Mouse (Mus musculus): ENCODE measurements around the gene Smtnl2.
"Not testable (repeated sequence)": the region's sequence is repeated elsewhere in the genome, so short reads cannot be mapped to it uniquely, and the experiment has no call there.

Gene Smtnl2

DNA sequence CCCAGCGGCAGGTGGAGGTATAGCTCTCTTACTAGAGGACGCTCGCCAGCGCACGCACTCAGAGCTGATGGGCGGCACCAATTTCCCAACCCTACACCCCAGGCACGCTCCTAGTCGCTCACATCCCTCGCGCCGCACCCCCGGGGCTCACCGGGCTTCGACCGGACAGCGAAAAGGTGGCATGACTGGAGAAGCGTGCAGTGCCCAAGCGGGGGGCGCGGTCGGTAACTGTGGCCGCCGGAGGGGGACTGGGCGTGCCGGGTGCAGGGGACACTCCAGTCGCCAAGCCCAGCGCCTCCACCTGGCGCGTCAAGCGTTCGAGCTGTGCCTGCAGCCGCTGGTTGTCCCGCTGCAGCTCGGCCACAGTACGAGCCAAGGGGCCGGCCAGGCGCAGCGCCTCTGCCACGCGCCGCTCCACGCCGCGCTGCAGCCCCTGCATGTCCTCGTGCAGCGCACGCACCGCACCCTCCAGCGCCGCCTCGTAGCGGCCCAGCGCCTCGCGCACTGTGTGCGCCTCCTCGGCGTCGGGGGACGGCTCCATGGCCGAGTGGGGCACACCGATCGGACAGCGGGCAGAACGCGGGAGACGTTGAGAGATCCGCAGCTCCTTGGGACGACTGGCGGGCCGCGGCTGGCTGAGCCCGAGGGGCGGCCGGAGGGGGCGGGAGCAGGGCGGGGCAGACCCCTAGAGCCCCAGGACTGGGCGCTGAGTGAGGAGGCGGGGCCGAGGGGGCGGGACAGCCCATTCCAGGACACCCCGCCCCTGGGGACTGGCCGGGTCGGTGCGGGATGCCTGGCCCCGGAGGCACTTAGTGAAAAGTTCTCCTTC, at the start of gene Smtnl2:
Gene Smtnl2 (minus strand): TSS at position 621 of the 829 bp plus-strand sequence.
- peak; percentile 35 for DNase-seq (ENCODE audit: low spot score)

DNA sequence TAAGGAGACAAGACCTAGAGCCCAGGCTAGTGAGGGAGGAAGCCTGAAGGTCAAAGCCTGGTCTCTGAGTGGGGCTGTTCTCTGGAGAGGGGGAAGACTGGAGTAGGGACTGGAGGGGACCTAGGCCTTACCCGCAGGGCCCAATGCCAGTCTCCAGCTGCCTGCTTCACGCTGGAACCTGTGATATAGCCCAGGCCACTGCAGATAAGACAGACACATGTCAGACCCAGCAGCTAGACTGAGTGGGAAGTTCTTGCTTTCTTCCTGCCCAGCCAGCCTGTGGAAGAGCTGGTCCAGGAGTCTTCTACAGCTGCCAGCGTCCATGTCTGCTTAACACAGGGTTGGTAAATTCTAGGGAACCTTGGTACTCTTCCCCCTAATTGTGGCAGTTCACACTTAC, 47.0 kb upstream of the Smtnl2 start:
- no peak for DNase-seq (ENCODE audit: low spot score)

DNA sequence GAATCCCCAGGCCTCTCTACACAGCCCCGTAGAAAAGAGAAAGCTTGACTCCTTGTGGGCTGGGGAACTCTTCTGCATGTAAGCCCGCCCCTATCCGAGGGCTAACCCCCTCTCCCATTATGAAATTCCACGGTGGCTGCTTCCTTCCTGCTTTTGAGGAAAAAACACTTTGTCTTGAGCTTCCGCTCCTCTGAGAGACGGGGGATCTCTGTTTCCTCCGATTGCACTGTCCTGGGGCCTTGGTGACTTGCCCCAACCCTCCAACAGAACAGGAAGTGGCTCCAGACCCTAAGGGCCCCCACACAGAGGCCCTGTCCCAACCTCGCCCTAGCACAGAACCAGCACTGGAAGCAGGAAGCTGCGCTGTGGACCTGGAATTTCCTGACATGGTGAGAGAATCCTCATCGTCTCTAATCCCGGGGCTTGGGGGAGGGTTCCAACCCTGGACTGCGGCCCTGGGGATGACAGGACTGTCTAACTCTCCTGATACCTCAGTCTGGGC, 46.5 kb upstream of the Smtnl2 start:
- DNase-seq (ENCODE audit: low spot score) = no peak

DNA sequence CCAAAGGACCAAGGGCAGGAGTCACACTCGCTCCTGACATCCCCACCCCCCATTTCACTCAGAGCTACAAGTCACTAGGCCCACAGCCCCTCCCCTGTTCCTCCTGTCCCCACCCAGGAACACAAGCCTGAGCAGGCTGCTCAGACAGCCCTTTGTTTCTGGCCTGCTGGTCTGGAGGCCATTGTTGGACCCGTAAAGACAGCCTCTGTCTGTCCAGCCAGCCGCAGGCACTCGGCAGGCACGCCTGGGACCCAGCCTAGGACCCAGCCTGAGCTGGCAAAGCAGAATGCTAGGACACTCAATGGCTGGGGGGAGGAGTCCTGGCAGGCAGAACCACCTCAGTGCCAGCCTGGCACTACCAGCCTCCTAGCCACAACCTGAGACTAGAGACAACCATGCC, 44.2 kb upstream of the Smtnl2 start:
- DNase-seq (ENCODE audit: low spot score) = peak; percentile 76

DNA sequence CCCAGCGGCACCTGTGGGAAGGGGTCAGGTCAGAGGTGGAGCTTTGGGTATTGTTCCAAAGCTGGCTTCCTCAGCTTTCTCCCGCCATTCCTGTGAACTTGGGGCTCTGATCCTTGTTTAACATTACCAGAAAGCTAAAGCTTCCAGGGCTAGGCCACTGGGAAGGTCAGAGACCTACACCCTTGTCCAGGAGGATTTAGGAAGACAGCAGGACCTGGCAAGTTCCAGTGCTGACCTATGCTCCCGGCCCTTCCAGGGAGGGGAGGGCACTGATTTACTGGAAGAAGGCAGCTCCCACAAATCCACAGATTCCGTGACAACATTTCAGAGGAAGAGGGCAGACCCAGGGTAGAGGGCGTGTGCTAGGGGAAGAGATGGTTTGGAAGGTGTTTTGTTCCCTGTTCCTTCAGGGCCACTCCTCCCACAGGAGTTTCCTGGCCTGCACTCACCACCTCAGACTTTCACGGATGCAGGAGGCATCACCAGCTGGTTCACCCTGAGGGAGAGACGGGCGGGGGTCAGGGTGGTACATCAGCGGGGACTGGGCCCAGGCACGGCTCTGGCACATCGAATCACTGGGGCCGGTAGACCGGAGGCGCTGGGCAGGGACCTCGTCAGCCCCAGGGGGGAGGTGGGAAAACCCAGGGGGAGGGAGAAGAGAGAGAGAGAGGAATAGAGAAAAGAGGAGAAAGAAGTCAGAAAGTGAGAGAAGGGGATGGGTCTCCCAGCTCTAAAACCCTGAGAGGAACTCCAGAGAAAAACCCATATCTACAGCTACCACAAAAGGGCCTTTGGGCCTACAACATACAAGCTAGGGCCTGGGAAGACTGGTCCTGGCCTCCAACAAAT, 41.8 kb upstream of the Smtnl2 start:
- DNase-seq (ENCODE audit: low spot score) = no peak

DNA sequence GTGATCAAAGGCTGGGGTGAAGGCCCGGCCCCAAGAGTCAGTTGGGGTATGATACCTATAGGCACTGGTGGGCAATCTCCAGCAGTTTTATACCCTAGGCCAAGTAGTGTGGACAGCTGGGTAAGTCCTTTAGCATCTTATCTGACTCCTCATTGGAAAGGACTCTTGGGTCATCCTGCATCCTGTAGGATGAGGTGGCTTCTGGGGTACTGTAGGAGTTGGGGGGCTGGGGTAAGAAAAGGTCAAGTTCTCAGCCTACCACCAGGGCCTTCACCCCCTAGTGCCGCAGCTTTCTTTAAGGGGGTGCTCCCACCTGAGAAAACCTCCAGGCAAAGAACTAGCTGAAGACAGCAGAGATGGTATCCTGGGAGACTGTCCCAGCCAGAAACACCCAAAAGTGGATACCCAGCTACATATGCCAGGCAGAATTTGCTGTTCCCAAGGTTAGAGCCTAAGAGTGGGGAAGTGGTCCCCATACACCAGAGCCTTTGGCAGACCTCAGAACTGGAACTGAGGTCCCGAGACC, 40.7 kb upstream of the Smtnl2 start:
- no peak for DNase-seq (ENCODE audit: low spot score)

DNA sequence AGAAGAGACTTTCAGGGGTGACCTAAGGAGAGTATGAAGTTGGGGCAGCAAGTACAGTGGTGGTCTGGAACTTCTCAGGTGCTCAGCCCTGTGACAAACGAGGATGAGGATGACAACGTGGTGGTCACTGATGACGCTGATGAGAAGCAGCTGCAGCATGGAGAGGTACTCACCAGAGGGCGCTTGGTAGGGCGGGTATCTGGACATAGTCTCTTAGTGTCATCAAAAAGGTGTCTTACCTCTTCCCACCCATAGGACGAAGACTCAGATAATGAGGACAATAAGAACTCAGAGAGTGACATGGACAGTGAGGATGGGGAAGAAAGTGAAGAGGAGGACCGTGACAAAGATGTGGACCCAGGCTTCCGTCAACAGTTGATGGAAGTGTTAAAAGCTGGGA, 36.0 kb upstream of the Smtnl2 start:
- DNase-seq (ENCODE audit: low spot score) = no peak

DNA sequence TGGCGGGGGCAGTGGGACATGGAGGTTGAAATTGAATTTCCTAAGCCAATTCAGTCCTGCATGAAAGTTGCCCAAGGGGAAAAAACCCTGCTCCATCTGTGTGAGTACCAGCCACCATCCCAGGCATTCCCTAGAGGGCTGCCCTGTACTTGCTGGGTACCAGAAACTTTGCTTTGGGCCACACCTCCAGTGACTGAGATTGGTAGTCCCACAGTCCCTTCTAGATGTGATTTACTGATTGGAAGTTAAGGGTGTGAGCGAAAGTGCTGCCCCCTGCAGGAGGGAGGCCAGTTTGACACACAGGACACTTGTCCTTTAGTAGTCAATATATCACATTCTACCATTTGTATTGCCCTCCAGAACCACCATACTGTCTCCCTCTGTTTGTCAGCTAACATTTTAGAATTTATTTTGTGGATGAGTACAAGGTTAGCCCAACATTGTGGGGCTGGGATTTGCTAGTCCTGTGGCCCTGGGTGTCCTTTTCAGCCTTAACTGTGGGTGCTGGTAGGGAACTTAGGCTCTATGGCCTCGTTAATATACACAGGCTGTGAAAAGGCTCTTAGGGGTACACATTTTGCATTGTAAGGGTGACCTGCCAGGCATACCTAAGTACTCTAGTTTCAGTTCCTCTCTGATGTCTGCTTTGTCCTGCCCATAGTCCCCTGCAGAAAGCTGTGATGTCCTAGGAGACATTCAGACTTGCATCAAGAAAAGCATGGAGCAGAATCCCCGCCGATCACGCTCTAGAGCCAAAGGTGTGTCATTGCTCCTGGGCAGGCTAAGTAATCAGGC, 35.0 kb upstream of the Smtnl2 start:
- DNase-seq (ENCODE audit: low spot score) = no peak

DNA sequence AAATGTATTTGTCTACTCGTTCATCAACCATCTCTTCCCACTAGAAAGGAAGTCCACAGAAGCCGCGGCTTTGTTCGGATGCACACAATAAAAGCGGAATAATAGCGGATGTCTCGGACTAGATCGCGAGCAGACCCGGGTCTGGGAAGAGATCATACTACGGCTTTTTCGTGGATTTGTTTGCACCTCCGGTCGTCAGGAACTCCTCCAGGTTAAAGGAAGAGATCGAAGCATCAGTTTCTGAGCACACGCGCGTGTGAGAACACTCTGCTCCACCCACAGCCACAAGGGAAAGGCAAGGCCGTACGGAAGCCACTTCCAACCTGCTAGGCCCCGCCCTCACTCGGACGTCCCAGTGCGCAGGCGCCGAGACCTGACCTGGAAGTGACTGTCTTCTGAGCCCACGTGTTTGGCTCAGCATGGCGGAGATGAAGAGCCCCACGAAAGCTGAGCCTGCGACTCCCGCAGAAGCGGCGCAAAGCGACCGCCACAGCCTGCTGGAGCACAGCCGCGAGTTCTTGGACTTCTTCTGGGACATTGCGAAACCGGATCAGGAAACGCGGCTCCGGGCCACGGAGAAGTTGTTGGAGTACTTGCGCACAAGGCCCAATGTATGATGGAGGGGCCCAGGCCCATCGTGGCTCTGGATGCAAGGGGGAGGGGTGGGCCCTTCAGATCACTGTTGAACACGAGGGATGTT, 29.6 kb upstream of the Smtnl2 start, which contains the start of gene Mybbp1a:
Gene Mybbp1a (plus strand): TSS at position 391 of the 700 bp plus-strand sequence.
- peak; percentile 98 for DNase-seq (ENCODE audit: low spot score)

DNA sequence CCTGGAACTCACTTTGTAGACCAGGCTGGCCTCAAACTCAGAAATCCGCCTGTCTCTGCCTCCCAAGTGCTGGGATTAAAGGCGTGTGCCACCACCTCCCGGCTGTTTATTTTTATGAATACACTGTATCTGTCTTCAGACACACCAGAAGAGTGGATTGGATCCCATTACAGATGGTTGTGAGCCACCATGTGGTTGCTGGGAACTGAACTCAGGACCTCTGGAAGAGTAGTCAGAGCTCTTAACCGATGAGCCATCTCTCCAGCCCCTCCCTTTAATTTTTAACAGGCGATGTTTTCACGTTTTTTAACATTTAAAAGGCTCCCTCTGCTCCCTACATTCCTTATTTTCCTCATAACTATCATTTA, 29.1 kb upstream of the Smtnl2 start:
- DNase-seq (ENCODE audit: low spot score) = not testable (repeated sequence)

DNA sequence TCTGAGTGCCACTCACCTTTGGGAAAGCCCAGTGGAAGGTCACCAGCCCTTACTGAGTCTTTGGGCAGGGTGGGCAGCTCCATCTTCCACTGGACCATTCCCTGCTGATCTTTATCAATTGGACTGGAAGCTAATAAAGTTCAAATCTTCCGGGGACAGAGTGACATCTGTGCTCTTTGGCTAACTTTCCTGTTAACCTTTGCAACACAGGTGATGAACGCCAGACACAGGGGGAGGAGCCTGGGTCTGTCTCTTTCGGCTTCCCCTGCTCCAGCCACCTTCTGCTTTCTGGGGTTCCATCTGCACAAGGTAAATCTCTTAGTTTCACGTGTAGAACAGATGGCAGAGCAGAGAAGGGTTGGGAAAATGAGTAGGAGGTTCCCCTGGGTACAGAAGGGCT, 26.9 kb upstream of the Smtnl2 start:
- no peak for DNase-seq (ENCODE audit: low spot score)

DNA sequence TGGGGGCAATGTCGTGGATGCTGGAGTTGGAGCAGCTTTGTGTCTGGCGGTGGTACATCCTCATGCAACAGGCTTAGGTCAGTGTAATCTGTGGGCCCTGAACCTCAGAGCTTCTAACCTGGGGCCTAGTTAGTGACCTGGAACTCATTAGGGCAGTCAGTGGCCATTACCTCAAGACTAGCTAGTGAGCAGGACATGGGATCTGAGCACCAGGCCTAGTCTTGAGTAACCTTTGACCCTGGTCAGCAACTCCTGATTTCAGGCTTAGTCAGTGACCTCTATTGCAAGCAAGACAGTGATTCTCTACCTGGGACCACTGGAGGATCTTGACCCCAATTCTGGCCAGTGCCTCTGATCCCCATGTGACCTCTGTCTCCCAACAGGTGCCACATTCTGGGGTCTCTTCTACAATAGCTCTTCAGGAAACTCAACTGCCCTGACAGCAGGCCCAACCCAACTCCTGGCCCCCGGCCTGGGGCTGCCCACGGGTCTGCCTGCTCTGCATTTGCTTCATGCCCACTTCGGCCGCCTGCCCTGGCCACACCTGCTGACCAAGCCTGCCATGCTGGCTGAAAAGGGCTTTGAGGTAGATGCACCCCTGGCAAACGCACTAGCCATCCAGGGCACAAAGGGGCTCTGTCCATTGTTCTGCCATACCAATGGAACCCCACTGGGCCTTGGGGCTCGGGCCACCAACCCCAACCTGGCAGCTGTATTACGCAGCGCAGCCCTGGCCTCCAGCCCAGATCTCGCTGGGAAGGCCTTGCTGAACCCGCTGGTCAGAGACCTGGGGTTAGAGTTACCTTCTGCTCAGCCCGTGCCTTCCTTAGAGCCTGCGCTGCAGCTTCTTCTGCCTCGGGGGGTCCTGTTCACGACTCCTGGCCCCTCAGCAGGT, 25.5 kb upstream of the Smtnl2 start:
- DNase-seq (ENCODE audit: low spot score) = peak; percentile 63

DNA sequence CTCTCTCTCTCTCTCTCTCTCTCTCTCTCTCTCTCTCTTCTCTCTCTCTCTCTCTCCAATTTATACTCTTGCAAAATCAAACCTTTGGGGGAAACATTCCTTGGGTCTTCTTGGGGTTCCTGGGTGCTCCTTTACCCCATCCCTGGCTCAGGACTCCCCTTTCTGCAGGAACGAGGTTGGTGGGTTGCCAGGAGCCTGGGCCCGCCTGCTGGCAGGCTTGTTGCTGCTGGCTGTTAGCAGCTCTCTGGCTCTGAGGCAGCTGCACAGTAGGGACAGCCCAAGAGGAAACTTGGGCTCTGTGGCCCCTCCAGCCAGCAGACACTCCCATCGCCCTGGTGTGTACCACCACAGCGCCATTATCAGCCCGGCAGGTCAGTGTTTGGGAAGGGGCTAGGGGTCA, 24.8 kb upstream of the Smtnl2 start:
- DNase-seq (ENCODE audit: low spot score) = peak; percentile 52

DNA sequence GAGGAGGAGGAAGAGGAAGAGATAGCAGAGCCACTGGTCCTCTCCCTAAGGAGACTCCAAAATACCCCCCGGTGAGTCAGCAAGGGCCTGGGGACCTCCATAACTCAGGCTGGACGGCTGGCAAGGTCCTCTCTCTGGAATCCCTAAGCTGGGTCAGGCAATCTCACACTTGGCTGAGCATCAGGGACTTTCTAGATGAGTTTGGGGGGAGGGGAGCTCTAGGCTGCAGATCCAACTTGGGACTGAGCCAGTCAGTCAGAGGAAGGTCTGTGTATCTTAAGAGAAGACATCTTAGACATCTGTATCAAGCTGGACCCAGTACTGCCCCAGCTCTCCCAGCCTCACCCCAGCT, 24.2 kb upstream of the Smtnl2 start:
- DNase-seq (ENCODE audit: low spot score) = peak; percentile 20

DNA sequence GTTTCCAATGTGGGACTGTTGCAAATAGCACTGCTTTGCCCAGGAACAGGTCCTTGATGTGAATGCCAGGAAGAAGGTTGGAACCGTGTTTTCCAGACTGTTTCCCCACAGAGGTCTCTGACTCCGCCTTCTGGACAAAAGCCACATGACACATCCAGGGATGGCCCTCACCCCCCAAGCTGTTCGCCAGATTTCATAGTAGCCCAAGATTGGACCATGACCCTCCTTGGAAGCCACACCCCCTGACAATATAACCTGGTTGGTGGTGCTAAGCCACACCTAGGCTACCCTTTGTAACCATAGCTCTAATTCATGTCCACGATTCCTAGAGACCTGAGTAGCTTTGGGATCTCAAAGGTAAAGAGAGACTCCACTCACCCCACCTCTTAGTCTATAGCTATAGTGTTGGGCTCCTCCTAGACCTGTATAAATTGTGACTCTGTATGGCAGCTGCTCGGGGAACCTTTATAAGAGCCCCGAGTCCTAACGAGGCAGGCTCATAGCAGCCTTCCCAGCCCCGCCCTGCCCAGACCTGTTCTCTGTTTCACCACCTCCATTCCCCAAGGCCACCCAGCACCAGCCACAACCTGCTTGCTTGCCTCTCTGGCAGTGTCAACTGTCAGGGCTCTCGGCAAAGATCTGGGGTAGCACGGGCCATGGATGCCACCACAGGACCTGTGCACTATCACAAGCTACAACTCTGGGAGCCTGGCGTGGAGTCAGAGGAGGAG, 23.6 kb upstream of the Smtnl2 start, which contains the start of gene Ggt6:
Gene Ggt6 (plus strand): TSS at position 564 of the 731 bp plus-strand sequence.
- DNase-seq (ENCODE audit: low spot score) = no peak

DNA sequence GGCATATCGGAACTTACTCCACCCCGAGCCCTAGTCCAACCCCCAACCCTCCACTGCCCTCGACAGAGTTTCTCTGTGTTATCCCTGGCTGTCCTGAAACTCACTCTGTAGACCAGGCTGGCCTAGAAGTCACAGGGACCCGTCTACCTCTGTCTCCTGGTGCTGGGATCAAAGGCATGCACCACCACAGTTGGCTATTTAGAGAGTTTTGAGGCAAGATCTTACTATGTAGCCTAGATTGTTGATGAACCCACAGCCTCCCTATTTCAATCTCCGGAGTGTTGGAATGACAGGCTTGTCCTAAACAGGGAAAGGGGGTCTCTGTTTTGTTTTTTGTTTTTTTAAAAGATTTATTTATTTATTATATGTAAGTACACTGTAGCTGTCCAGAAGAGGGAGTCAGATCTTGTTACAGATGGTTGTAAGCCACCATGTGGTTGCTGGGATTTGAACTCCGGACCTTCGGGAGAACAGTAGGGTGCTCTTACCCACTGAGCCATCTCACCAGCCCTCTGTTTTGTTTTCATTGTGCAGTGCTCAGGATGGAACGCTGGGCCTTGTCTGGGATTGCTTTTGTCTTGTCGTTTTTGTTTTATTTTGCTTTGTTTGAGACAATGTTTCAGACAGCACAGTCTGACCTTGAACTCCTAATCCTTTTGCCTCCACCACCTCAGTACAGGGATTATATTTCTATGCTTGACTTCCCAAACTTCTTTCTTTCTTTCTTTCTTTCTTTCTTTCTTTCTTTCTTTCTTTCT, 19.0 kb upstream of the Smtnl2 start:
- not testable (repeated sequence) for DNase-seq (ENCODE audit: low spot score)

DNA sequence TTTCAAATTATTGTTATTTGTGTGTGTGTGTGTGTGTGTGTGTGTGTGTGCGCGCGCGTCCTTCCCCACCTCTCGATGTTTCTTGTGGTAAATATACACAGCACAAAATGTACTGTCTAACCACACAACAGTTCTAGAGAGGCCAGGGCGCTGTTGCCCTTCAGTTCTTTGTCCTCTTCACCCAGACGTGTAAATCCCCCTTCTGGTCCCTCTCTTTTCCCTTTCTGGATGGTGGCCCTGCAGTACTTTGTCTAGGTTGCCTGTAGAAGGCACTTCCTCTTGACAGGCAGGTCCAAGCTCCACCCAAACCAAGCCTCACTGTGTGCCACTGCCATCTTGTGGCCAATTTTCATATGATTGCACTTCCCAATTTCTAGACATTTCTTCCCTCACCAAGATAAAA, 17.8 kb upstream of the Smtnl2 start:
- peak; percentile 87 for DNase-seq (ENCODE audit: low spot score)

DNA sequence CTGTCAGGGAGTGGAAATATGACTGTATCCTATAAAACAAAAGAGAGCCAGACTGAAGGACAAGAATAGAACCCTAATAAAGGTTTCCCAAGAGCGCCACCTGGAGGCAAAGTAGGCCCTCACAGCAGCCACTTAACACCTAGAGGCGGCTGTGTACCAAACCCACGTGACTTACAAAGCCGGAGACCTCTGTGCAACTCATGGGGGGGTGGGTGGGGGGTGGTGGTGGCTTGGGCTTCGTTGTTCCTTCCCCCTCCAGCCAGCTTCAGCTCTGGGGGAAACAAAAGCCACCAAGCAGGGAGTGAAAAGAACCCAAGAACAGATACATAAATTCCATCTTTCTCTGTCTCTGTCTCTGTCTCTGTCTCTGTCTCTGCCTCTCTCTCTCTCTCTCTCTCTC, 17.2 kb upstream of the Smtnl2 start:
- DNase-seq (ENCODE audit: low spot score) = peak; percentile 86

DNA sequence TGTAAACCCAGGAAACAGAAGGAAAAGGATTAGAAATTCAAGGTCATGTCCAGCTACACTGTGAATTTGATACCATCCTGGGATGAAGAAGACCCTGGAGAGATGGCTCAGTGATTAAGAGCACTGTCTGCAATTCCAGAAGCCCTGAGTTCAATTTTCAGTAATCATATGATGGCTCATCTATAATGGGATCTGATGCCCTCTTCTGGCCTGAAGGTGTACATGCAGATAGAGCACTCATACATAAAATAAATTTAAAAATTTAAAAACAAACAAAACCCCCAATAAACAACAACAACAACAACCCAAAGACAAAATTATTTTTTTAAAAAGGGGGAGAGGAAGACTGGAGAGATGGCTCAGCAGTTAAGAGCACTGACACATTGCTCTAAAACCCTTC, 15.4 kb upstream of the Smtnl2 start:
- no peak for DNase-seq (ENCODE audit: low spot score)

All from layer of hippocampus, adult 11-12 months (tissue).